Mouse (Mus musculus) frontal cortex, adult 2 months (tissue): ENCODE data around the gene Btbd35f3. TPM values are rescaled to one million over a fixed set of nuclear protein-coding genes. Genes with fewer than 3 reads are reported as not detected.
"Not testable (repeated sequence)": the region's sequence is repeated elsewhere in the genome, so short reads cannot be mapped to it uniquely, and the experiment has no call there.

Experiments used
- DNase-seq, 2 experiments: peaks; one replicate each; pipeline ENCODE4 v3.0.0; 2022; ENCODE audit warnings: low spot score in 1 of 2; ENCODE audit errors: extremely low spot score in 1 of 2
- polyA plus RNA-seq: library from polyadenylated mRNA; depleted of rRNA; stranded (reverse); fragments of >200 nt; gene quantifications from 2 replicates; pipeline ENCODE4 v1.2.3, GENCODE M21; 2012; rRNA removed

Gene Btbd35f3
- polyA plus RNA-seq: not detected in 2 replicates

- DNase-seq: not testable (repeated sequence)
These were observed at the start of gene Btbd35f3 for GRCm38 (mm10) chrX:4037374-4037773. TSS of gene Btbd35f3 (plus strand) at chrX:4037674.

Other genes starting within 250 kb of the Btbd35f3 start
- not detected in 2 replicates for gene Btbd35f16, start 80.7 kb upstream of the Btbd35f3 start, polyA plus RNA-seq
- gene Btbd35f28, start 158.9 kb downstream of the Btbd35f3 start, polyA plus RNA-seq: not detected in 2 replicates